Mouse (Mus musculus) olfactory bulb, adult 2 months (tissue): ENCODE results near the gene Pwwp2a. TPM values are rescaled to one million over a fixed set of nuclear protein-coding genes. Genes with fewer than 3 reads are reported as not detected.

Experiments
- H3K27ac ChIP-seq: fragments of 200-500 bp; 2 replicates; pipeline ENCODE4 v1.5.1; 2012; ENCODE audit warnings: low read depth, low read length; ENCODE audit not compliant: insufficient read depth
- H3K4me1 ChIP-seq: fragments of 200-500 bp; 2 replicates; pipeline ENCODE4 v1.6.1; 2012; ENCODE audit warnings: low read length; ENCODE audit not compliant: control insufficient read depth, insufficient read depth
- H3K4me3 ChIP-seq: fragments of 200-500 bp; 2 replicates; pipeline ENCODE4 v1.5.1; 2012; ENCODE audit warnings: mild to moderate bottlenecking, low read depth, low read length, moderate library complexity; ENCODE audit not compliant: insufficient read depth
- CTCF ChIP-seq: fragments of 200-500 bp; IDR thresholded peaks from 2 replicates; pipeline ENCODE4 v1.5.1; 2012; ENCODE audit warnings: low read depth, mild to moderate bottlenecking, low read length, moderate library complexity; ENCODE audit not compliant: insufficient read depth
- POLR2A ChIP-seq: fragments of 200-500 bp; IDR thresholded peaks from 2 replicates; pipeline ENCODE4 v1.6.1; 2012; ENCODE audit warnings: mild to moderate bottlenecking, low read depth, low read length, moderate library complexity; ENCODE audit not compliant: insufficient read depth
- WGBS: fragments of 180-500 bp; shearing (Covaris S2); methylation state at CpG from one replicate; pipeline ENCODE4 v1.1.7; 2018; 5-methylcytosine and 5-hydroxymethylcytosine counted together
- polyA plus RNA-seq: library from polyadenylated mRNA; stranded (reverse); fragments of >200 nt; gene quantifications from 2 replicates; pipeline ENCODE4 v1.2.4, GENCODE M21; 2012; ENCODE audit warnings: low replicate concordance; ENCODE audit not compliant: missing spikeins, insufficient read depth, insufficient read length

Gene Pwwp2a
- polyA plus RNA-seq, 1 experiment: not detected

DNA sequence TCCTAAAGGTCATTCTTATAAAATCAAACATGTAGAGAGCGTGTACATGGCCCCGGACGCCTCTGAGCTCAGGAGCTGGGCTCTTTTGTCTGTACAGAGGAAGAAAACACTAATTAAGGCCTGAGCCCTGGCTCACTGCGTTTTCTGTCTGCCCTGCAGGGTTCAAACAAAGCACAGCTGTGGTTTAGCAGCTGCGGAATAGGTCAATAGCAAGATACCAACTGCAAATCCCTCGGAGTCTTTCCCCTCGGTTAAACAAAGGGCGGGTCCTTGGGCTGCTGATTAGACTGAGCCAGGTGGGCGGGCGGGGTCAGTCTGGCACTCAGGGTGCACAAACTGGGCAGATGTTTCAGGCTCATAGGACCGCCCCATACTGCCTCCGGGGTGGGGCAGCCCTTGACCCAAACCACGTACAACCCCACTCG is 28.7 kb upstream of the Pwwp2a start:
- TF ChIP-seq CTCF (no peak), POLR2A (no peak)
- no peak overlapping the region for H3K4me3 ChIP-seq
- H3K4me1 ChIP-seq: no peaks in the 10 kb centered on the region; the same call in 1 of the 2 replicates
- no peak overlapping the region for H3K27ac ChIP-seq
- WGBS: 50% methylated on average over 14 of the region's 14 CpGs

- H3K4me1 ChIP-seq: no peaks in the 10 kb centered on the region; the same call in 1 of the 2 replicates
- 57% methylated on average over 10 of the region's 10 CpGs for WGBS
- H3K27ac ChIP-seq: no peak overlapping the region
- TF ChIP-seq CTCF (no peak), POLR2A (no peak)
- H3K4me3 ChIP-seq: no peak overlapping the region
These were observed 25.3 kb upstream of the Pwwp2a start for GRCm38 (mm10) chr11:43656464-43656863.

GRCm38 (mm10) chr11:43658010-43658409 is 23.8 kb upstream of the Pwwp2a start:
- Histone ChIP-seq H3K27ac (no peak overlapping the region), H3K4me3 (no peak overlapping the region), H3K4me1 (no peaks in the 10 kb centered on the region; the same call in 1 of the 2 replicates)
- no peak for TF ChIP-seq CTCF
- TF ChIP-seq POLR2A: no peak
- WGBS: 100% methylated on average over 1 of the region's 1 CpGs

- 34% methylated on average over 19 of the region's 19 CpGs for WGBS
- Histone ChIP-seq H3K27ac (no peak overlapping the region), H3K4me1 (peaks cover 11% of the 10 kb centered on the region), H3K4me3 (no peak overlapping the region)
- no peak for TF ChIP-seq CTCF
- TF ChIP-seq POLR2A: no peak
These were observed 14.6 kb upstream of the Pwwp2a start for GRCm38 (mm10) chr11:43667038-43667745.

DNA sequence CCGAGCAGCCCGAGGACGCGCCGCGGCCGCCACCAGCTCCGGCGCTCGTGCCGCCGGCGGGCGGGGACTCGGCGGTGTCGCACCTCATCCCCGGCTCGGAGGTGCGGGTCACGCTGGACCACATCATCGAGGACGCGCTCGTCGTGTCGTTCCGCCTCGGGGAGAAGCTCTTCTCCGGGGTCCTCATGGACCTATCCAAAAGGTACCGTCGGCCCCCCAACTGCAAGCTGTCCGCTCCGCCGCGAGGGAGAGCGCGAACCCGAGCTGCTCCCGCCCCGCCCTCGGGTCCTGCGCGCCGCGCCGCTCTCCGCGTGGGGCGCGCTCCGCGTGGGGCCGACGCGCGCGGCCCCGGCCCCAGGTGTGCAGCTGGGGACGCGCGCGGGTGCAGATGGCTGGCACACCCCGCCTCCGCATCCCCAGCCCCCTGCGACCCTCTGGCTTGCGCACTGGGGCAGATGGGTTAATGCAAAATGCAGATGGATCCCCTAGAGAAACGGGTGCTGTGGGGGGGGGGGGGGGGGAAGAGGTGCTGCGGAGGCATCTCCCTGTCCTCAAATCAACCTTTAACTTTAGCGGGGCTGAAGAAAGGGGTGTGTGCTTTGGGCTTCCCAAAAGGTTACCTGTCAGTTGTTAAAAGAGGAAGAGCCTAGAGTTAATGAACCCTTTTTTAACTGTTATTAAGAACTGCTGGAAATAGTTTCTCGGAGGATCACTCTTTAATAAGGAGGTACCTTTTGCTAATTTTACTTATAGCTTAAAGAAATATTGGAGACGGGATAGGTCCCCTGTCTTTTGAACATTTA is 818 bp downstream of the Pwwp2a start:
- under 1% methylated on average over 67 of the region's 72 CpGs for WGBS

GRCm38 (mm10) chr11:43688850-43689249 is 7.1 kb downstream of the Pwwp2a start:
- Histone ChIP-seq H3K4me1 (no peaks in the 10 kb centered on the region), H3K4me3 (no peak overlapping the region), H3K27ac (no peak overlapping the region)
- TF ChIP-seq POLR2A (no peak), CTCF (no peak)
- 97% methylated on average over 1 of the region's 1 CpGs for WGBS

More for the DNA sequence above, 818 bp downstream of the Pwwp2a start:
- Histone ChIP-seq H3K27ac (peak overlapping the region; percentile 86), H3K4me3 (peak overlapping the region; percentile 96), H3K4me1 (0 out of 2 replicates have a peak, but pooled peaks cover 3% of the 10 kb centered on the region)
- TF ChIP-seq POLR2A (0 out of 2 replicates have a peak, but pooled peaks have one; percentile 39), CTCF (no peak)

GRCm38 (mm10) chr11:43696623-43697022 is 14.8 kb downstream of the Pwwp2a start:
- Histone ChIP-seq H3K4me1 (no peaks in the 10 kb centered on the region; the same call in 1 of the 2 replicates), H3K4me3 (no peak overlapping the region), H3K27ac (no peak overlapping the region)
- WGBS: 90% methylated on average over 4 of the region's 4 CpGs
- TF ChIP-seq CTCF (no peak), POLR2A (no peak)

GRCm38 (mm10) chr11:43698621-43699020 is 16.8 kb downstream of the Pwwp2a start:
- H3K4me1 ChIP-seq: no peaks in the 10 kb centered on the region; the same call in 1 of the 2 replicates
- TF ChIP-seq CTCF (no peak), POLR2A (no peak)
- no peak overlapping the region for H3K27ac ChIP-seq
- no peak overlapping the region for H3K4me3 ChIP-seq
- 89% methylated on average over 5 of the region's 5 CpGs for WGBS

DNA sequence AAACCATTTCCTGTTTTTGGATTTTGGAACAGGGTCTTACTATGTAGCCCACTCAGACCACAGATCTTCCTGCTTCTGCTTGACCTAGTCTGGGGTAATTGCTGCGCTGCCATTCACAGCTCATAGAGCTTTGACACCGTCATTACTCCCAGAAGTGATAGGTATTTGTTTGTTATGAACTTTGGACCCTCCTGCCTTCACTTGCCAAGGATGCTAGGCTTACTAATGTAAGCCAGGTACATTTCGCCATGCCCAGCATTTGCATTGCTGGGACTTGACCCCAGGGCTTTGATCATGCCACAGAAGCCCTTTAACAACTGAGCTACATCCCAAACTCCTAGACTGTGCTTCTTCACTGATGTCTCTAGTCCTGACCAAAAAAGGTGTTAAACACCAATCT is 18.5 kb downstream of the Pwwp2a start:
- Histone ChIP-seq H3K4me1 (no peaks in the 10 kb centered on the region; the same call in 1 of the 2 replicates), H3K27ac (no peak overlapping the region), H3K4me3 (no peak overlapping the region)
- TF ChIP-seq POLR2A: no peak
- TF ChIP-seq CTCF: no peak
- 95% methylated on average over 3 of the region's 3 CpGs for WGBS
